Mouse (Mus musculus): ENCODE measurements at regions not wholly inside any gene's neighbourhood (a gene's known extent, or its start where the extent isn't known, plus 50 kb on each side); places are given as distances from the start of the nearest gene placed in this dataset.

DNA sequence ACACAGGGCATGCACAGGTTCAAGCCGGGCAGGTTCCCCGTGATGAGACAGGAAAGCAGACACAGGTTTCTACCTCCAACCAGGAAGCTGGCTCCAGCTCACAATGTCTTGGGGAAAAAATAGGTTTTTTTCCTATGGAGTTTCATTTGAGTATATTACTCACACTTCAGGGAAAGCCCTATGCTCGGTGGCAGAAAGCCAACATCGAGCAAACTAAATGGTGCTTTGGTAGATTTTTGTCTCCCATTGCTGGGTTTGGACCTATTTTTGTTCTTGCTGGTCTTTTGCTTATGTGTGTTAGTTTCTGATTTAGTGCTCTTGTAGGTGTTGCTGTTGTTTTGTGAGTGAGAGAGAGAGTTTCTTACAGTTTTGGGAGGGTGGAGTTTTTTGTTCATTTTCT, 160.9 kb downstream of the Rps12 start:
- TF ChIP-seq POLR2A (IDR thresholded peaks at IDR 0.05; ENCODE audit: borderline replicate concordance, extremely low read depth, low read depth, low read length) = no peak
- TF ChIP-seq CTCF (IDR thresholded peaks at IDR 0.05; ENCODE audit: insufficient read depth, low read length) = no peak
